Mouse (Mus musculus) adrenal gland, postnatal 14 days (tissue): ENCODE results near the gene Spc24. TPM values are rescaled to one million over a fixed set of nuclear protein-coding genes. Genes with fewer than 3 reads are reported as not detected.

Source experiments
- DNase-seq: peaks from one replicate; pipeline ENCODE4 v3.0.0; 2021; ENCODE audit warnings: mixed read lengths
- total RNA-seq: library from RNA; stranded (reverse); gene quantifications from 2 replicates; pipeline ENCODE4 v1.2.3, GENCODE M21; 2021

The Spc24 gene
- total RNA-seq, 1 experiment from 2014 or later: 10.4 TPM

GRCm38 (mm10) chr9:21749382-21750118 lies 10.6 kb downstream of the Spc24 start:
- DNase-seq: no peak

GRCm38 (mm10) chr9:21748491-21748890 lies 11.6 kb downstream of the Spc24 start:
- DNase-seq: peak; percentile 38

- peak; percentile 86 for DNase-seq
Observed at GRCm38 (mm10) chr9:21748033-21748432, 12.1 kb downstream of the Spc24 start.

DNA sequence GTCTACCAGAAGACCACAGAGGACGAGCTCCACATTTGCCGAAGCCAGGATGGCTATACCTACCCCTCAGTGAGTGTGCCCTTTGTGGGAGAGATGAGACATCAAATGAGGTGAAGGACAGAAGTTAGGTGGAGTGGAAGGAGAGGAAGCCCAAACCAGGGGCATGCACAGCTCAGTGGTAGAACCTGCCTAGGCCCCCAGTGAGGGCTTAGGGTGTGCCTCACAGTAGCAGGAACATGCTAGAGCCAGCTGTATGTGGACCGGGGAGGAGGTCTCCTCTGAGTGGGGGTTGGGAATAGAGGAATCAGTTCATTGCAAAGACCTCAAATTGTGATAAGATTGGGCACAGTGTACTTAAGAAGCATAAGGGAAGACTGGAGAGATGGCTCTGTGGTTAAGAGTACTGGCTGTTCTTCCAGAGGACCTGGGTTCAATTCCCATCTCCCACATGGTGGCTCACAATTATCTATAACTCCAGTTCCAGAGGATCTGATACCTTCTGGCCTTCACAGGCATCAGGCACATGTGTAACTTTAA lies 12.8 kb downstream of the Spc24 start:
- no peak for DNase-seq

- no peak for DNase-seq
Observed at GRCm38 (mm10) chr9:21741514-21741913, 18.6 kb downstream of the Spc24 start.

DNA sequence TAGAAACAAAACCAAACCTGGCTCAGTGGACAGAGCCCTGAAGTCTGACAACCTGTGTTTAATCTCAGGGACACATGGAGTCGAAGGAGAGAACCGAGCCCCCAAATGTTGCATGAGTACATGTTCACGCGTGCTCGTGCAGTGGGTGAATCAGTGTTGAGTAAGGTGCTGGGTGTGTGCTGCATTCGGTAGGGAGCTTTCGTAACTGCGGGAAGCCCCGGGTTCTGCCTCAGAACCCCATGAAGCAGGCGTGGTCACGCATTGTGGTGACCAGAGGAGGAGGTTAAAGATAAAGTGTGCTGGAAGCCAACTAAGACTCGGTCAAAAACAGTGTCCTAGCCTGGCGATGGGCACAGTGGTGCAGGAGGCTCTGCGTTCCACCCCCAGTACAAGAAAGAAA lies 19.7 kb downstream of the Spc24 start:
- DNase-seq: no peak

DNA sequence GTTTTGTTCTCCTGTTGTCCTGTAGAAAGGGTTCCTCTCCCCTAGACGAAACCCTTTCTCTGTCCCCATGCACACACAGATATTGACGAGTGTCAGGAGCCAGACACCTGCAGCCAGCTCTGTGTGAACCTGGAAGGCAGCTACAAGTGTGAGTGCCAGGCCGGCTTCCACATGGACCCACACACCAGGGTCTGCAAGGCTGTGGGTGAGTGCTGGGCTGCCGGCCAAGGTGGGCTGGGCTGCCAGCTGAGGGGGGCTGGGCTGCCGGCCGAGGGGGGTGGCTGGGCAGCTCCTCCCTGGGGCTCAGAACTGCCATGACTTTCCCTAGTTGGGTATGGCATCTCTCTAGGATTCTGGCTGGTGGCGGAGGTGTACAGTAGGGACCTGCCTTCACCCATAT lies 21.3 kb downstream of the Spc24 start:
- DNase-seq: no peak

DNA sequence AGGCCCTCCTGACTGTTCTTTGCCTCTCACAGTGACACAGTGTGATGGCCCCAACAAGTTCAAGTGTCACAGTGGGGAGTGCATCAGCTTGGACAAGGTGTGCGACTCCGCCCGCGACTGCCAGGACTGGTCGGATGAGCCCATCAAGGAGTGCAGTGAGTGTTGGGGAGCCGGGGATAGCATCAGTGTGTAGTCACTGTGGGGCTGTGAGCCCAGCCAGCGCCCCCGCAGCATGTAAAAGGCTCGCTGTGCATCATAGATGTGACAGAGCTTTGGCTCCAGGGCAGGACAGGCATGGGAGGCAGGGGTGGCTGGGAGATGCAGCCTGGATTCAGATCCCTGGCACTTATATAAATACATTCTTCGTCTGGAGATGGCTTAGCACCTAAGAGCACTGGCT lies 22.9 kb downstream of the Spc24 start:
- DNase-seq: no peak

DNA sequence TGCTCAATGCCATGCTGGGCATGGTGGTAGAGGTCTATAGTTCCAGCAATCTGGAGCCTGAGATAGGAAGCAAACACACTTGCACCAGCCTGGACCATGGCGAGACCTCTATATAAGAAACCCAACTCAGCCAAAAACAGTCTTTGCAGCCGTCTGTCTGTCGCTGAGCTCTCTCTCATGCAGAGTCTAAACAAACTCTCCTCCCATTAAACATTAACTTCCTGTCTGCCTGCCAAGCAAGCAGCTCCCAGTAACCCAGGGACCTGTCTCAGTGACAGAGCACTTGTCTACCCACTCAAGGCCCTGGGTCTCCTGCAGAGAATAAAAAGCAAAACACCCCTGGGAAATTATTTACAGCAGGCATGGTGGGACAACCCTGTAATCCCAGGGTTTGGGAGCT lies 23.5 kb downstream of the Spc24 start:
- no peak for DNase-seq

- DNase-seq: peak; percentile 41
Observed at GRCm38 (mm10) chr9:21735126-21735525, 25.0 kb downstream of the Spc24 start.

GRCm38 (mm10) chr9:21733989-21734388 lies 26.1 kb downstream of the Spc24 start:
- no peak for DNase-seq

DNA sequence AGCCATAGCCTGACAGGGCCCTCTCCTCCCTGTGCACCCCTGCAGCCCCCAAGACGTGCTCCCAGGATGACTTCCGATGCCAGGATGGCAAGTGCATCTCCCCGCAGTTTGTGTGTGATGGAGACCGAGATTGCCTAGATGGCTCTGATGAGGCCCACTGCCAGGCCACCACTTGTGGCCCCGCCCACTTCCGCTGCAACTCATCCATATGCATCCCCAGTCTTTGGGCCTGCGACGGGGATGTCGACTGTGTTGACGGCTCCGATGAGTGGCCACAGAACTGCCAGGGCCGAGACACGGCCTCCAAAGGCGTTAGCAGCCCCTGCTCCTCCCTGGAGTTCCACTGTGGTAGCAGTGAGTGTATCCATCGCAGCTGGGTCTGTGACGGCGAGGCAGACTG lies 26.7 kb downstream of the Spc24 start:
- DNase-seq: no peak

DNA sequence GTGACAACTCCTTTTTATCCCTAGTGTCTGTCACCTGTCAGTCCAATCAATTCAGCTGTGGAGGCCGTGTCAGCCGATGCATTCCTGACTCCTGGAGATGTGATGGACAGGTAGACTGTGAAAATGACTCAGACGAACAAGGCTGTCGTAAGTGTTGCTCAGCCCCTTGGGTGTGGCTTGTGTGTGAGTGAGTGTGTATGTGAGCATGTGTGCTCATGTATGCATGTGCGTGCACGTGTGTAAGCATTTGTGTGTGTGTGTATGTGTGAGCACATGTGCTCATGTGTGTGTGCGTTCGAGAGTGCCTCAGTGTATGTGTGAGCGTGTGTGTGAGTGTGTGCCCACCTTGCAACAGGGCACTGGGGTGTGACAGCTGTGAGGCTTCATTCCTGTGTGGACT lies 27.8 kb downstream of the Spc24 start:
- DNase-seq: no peak

- DNase-seq: peak; percentile 70
Observed at GRCm38 (mm10) chr9:21729264-21729663, 30.8 kb downstream of the Spc24 start.

GRCm38 (mm10) chr9:21728261-21728832 lies 31.8 kb downstream of the Spc24 start:
- peak; percentile 47 for DNase-seq

DNA sequence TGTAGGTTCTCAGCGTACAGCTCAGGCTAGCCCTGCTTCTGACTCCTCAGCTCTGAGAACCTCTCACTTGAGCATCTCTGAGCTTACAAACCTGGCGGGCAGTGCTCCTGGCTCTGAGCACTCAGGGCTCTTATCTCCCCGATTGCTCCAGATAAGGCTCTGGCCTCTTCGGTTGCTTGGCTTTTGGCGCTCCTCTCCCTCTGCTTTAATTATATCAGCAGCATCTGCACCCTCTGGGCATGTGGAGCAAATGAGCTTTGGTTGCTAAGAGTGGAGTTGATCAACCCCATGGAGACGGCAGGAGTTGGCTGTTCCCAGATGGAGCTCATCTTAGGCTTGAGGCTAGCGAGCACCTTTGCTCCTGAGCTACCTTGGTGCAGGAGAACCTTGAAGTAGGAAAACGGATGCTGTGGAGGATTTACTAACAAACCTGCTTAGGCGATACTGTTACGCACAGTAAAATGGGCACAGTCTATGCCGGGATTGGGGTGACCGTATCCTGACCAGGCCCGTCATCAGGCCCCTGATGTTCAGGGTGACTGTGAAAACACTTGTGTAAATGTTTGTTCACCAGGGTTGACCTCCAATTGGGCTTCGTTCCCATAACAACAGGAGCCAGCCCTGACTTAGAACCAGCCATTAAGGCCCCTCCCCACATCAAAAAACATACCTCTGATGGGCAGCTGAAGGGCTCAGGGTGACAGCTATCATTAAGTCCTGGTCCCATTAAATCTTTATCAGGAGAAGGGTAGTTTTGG lies 33.7 kb downstream of the Spc24 start:
- DNase-seq: peak; percentile 42

DNA sequence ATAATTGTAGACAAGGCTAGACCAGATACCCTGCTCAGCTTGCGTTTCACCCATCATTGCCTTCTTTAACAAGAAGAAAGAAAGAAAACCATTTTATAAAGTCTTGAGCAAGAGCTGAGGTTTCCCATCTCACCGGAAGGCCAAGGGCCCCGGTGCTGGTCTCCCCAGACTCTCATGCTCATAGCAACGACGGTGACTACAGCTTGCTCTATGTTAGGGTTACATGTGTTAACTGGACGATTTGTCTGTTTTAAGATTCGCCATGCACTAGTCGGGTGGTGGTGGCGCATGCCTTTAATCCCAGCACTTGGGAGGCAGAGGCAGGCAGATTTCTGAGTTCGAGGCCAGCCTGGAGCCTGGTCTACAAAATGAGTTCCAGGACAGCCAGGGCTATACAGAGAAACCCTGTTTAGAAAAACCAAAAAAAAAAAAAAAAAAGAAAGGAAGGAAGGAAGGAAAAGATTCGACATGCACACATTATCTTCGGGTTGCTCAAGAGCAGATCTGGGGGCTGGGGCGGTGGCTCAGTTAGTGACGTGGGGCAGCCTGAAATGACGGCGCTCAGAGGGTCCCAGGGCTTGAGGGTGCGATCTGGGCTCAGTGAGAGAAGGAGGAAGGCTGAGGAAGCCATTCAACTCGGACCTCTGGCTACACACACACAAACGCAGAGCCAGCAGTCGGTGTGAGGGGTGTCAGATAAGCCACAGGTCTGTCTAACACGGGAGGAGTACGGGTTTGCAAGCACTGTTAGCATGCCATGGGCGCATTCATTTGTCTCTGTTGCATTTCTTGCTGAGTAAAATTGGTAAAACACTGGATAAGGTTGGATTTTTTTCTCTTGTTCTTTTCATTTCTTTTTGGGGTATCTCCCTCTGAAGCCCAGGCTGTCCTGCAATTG lies 34.6 kb downstream of the Spc24 start:
- no peak for DNase-seq

DNA sequence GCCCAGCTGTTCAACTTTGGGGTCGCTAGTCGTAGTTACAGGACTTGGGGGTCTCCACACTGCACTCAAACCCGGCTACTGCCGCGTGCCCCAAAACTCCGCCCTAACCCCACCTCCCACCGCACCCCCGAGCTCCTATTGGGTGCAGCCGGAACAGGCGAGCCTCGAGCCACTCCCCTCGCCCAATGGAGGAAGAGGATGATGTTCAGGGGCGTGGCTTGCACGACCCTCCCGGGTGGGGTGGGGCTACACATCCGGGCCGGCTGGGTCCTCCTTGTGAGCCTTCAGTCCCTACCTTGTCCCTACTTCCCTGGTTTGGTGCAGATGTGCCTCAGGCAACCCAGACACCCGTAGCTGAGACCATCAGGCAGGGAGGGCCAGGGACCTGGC lies 36.0 kb downstream of the Spc24 start:
- DNase-seq: peak; percentile 94

DNA sequence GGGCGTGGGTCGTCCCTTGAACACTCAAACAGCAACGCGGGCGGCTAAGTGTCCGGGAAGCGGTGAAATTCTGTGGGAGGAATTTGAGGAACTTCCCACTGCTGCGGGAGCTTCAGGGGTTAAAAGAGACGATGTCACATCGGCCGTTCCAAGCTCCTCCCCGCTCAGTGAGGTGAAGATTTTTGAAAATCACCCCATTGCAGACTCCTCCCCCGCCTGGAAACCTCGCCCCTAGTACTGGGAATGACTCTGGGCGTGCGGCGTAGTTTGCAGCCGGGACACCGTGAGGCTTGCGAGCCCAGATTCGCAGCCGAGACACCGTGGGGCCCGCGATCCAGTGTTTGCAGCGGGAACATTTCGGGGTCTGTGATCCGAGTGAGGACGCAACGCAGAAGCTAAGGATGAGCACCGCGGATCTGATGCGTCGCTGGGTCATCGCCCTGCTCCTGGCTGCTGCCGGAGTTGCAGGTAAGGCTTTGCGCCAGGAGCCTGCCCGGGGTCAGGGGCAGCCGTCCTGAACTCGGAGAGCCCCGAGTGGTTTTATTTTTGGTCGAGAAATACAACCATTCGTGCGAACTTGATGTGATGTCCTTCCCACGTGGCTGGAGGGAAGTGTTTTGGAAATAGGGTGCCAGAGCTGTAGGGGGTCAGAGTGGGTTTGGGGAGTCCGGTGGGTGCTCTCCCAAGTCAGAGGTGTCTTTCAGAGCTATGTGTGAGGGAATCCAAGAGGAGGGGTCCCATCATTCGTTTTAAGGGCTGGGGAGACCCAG lies 36.5 kb downstream of the Spc24 start, which contains the start of gene Ldlr:
TSS of gene Ldlr (plus strand) at position 107 of the 770 bp plus-strand sequence.
- peak; percentile 93 for DNase-seq

DNA sequence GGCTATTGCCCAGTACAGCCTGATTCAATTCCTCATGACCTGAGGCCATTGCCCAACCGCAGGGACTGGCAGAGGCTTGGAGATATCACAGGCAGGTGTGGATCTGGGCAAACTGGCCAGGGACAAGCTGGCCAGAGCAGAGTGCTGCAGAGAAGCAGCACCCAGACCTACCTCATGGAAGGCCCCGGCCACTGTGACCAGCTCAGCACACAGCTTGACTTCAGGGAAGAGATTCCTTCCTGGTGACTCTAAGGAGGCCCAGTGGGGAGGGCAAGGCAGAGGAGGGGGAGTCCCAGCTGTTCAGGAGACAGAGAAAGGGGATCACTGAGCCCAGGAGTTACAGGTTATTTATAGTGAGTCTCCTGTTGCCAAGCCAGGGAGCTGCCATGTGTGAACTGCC lies 39.1 kb downstream of the Spc24 start:
- no peak for DNase-seq

- no peak for DNase-seq
Observed at GRCm38 (mm10) chr9:21717015-21717414, 43.1 kb downstream of the Spc24 start.
